Mouse (Mus musculus): Measurements from ENCODE around the gene Gas2l2.

The Gas2l2 gene

GRCm38 (mm10) chr11:83429355-83429754 lies at the start of gene Gas2l2:
Gene Gas2l2 (minus strand): TSS chr11:83429455.
- no peak for DNase-seq (ENCODE audit: low read depth, low spot score)

DNA sequence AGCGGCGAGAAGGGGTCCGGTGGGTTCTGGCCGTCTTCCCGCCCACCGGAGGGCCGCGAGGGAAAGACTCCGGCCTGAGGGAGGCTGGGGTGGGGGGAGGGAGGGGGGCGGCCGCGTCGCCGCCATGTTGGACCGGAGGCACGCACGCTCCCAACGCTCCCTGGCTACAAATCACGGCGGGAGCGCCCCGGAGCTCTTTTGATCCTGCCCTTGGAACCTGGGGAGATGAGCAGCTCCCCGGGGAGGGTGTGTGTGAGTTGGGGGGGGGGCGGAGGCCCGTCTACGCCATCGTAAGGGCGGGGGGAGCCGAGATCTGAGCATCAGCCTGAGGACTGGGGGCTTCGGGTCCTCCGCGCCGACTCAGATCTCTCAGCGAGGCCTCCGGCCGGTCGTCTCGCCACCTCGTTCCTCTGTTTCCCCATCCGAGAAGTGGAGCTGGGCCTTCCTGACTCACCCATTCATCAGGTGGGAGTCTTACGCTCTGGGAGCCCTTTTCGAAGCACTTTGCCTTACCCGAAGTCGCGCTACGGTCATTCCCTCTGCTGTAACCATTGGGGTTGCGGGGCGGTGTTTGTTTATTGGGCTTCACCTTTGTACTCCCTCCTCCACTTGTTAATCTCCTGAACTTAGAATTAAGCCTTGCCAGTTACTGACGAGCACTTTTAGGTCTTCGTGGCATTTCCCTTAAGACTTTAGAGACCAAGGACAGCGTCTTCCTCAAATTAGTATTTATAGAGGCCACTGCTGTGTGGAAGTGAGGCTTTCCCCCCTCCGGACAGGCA lies 44.2 kb upstream of the Gas2l2 start:
- peak; percentile 55 for DNase-seq (ENCODE audit: low read depth, low spot score)

DNA sequence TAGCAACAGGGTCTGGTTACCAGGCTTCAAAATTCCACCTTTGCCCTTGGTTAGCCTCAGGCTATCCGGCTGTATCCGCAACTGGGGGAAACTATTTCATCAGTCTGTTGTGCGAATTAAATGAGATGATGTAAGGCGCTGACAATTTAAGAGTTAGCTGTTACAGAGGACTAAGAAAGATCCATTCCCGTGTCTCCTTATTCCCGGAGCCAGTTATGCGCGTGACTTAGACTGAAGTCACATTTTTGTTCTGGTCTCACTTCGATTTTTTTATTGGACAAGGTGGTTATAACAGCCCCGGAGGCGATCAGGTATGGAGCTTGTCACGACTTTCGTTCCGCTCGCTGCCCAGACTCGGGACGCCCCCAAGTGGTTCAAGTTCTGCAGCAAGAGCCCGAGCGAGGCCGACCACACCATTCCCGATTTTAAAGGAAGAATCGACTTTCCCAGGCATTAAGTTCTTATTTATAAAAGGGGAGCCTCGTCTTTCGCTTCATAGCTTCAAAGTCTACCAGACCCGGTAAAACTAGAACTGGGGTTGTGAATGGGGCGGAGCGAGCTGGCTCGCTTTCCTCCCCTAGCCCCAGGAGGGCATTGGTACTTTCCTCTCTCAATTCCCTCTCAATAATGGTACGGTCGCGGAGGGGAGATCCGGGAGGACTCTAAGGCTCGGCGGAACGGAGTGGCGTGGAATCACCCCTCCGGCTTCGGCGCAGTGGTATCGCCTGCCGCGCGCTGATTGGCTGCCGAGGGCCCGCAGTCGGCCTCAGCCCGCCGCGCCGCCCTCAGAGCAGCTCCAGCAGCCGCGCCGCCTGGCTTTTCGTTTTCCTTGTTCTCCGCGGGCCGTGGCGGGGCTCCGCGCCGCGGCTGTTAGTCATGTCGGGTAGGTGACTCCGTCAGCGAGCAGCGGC lies 43.3 kb upstream of the Gas2l2 start, which contains the start of gene Taf15:
TSS of gene Taf15 (plus strand) at position 763 of the 911 bp plus-strand sequence.
- DNase-seq (ENCODE audit: low read depth, low spot score): peak; percentile 100

- no peak for DNase-seq (ENCODE audit: low read depth, low spot score)
Measured at GRCm38 (mm10) chr11:83471766-83472165, 42.5 kb upstream of the Gas2l2 start.

DNA sequence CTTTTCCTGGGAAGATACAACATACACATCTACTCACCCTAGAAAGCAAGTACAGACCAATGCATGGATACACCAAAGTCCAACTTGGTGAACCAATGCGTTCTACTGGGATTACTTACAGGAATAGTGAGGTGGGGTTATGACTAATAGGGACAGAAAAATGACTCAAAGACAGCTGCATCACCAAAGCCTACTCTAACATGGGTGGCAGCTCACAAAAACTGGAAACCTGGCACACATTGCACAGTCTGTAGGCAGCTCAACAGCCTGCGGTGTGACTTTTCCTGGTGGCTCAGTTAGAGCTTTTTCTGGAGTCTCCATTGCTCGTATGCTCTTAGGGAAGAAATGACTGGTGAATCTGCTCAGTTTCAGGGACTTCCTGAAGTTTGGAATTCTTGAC lies 39.5 kb upstream of the Gas2l2 start:
- DNase-seq (ENCODE audit: low read depth, low spot score): no peak

DNA sequence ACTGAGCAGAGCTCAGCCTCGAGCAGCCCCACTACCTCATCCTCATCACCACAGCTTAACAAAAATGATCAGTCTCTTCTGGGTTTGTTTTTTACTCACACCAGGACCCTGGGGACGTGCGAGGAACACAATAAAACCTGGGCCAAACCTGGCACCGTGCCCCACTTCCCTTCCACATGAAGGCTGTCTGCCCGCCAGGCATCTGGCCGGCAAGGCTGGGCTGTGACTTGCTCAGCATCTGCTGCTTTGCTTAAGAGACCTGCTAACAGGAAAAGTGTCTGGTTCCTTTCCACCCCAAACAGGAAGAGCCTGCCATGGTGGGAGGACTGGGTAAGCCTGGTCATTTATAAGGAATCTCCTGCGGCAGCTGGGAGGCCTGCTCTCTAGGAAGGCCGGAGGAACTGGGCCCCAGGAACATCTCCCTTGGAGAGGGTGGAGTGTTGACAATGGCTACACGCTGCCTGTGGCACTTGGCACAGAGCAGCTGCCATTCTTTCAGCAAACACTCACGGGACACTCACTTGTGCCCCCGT lies 37.9 kb upstream of the Gas2l2 start:
- no peak for DNase-seq (ENCODE audit: low read depth, low spot score)

DNA sequence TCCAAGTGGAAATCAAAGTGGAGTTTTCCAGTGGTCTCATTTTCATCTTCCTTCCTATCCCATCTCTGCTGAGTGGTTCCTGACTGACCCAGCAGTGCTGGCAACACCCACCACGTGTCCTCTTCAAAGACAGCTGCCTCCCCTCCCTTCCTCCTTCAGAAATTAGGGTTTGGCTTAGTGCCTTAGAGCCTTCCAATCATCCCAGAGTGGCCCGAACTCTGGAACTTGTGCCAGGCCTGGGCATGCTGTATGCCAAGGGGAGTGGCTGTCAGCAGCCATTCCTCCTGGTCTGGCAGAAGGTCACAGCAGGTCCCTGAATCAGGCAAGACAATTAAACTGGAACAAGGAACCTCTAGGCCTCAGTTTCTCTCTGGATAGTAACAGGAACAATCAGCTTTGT lies 36.7 kb upstream of the Gas2l2 start:
- no peak for DNase-seq (ENCODE audit: low read depth, low spot score)

DNA sequence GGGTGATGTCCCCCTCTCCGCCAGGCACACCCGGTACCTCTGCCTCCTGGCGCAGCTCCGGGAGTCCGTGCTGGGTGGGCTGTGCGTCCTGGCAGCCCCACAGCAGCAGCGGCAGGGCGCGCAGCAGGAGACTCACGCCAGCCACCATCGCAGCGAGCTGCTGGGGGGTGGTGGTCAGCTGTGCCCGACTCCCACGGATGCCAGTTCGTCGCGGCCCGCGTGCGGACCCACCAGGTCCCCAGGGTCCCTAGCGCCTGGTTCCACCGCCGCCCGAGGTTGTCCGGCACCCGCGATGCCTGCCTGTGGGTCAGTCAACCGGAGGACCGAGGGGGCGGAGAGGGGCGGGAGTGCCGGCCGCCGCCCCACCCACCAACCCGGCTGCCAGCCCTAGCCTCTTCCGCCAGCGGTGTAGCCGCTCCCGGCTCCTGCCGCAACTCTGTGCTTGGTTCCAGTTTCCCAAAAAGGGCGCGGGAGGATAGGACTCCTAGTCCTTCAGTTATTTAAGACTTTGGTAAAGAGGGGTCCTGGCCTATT lies 33.5 kb upstream of the Gas2l2 start, which contains the start of gene Mmp28:
TSS of gene Mmp28 (minus strand) at position 361 of the 534 bp plus-strand sequence.
- DNase-seq (ENCODE audit: low read depth, low spot score): peak; percentile 23

DNA sequence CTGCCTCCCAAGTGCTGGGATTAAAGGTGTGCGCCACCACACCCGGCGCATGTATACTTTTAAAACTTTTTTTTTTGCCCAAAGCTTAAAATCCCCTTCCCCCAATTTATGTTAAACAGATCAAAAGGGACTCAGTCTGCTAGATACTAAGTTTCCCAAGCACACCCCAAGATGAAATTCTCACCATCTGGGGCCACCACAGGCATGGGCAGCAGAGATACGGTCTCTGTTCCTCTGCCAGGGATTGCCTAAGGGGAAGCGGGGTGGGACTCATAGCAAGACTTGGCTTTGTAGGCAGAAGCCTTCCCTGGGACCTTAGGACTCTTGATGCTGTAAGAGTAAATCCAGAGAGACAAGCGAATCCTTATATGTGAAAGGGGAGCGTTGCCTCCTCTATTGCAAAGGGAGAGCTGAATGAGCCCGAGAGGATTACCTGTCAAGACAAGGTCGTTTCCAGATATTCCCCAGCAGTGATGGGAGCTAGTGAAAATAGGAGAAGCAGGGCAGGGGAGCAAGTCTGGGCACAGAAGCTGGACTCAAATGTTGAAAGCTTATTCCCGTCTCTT lies 32.3 kb upstream of the Gas2l2 start:
- no peak for DNase-seq (ENCODE audit: low read depth, low spot score)

GRCm38 (mm10) chr11:83457912-83458601 lies 28.8 kb upstream of the Gas2l2 start:
- no peak for DNase-seq (ENCODE audit: low read depth, low spot score)

DNA sequence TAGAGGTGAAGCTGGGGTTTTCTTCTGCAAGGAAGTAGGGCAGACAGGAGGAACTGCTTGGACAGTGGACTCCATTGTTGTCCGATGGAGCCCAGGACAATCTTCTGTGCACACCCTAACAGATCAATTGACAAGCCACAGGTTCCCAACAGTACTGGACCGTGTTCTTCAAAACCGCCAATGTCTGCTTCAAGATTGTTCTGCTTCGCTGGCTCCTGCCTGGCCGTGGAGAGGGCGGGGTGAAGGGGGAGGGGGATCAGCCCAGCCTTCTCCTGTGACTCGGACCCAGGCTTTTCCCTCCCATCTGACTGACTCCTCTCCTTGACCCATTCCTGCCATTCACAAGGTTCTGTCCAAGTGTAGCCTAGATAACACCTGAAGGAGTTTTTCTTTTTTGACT lies 28.0 kb upstream of the Gas2l2 start:
- DNase-seq (ENCODE audit: low read depth, low spot score): no peak

DNA sequence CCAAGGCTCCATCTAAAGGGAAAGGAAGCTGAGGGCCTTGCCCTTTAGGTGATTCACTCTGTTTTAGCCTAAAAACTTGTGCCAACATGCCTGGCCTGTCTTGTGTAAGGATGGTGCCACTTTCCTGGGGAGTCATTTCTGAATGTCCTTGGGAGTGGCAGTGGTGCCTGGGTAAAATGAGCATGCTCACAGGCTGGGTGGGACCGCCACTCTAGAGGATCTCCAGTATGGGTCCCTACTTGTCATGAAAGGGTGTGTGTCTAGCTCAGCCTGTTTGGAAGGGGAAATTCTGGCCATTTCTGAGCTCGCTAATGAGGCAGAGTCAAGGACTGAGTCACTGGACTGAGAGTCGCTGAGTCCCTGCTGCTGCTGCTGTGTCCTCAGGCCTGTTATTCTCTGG lies 26.4 kb upstream of the Gas2l2 start:
- no peak for DNase-seq (ENCODE audit: low read depth, low spot score)

GRCm38 (mm10) chr11:83454548-83454947 lies 25.3 kb upstream of the Gas2l2 start:
- DNase-seq (ENCODE audit: low read depth, low spot score): no peak

- no peak for DNase-seq (ENCODE audit: low read depth, low spot score)
Measured at GRCm38 (mm10) chr11:83451281-83451680, 22.0 kb upstream of the Gas2l2 start.

DNA sequence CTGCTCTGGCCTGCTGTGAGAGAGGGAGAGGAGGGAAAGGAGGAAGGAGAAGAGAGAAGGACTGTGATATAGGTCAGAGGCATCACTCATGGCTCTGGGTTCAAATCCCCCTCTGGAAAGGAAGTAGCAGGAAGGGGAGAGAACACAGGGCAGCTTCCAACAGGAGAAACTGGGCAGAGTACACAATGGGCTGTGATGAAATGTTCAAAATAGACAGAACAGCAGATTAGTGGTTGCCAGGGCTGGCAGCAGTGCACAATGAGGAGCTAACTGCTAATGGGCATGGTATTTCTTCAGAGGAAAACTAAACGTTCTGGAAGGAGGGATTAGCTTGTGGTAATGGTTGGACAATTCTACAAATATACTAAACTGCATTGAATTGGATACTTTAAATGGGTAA lies 21.3 kb upstream of the Gas2l2 start:
- DNase-seq (ENCODE audit: low read depth, low spot score): no peak

DNA sequence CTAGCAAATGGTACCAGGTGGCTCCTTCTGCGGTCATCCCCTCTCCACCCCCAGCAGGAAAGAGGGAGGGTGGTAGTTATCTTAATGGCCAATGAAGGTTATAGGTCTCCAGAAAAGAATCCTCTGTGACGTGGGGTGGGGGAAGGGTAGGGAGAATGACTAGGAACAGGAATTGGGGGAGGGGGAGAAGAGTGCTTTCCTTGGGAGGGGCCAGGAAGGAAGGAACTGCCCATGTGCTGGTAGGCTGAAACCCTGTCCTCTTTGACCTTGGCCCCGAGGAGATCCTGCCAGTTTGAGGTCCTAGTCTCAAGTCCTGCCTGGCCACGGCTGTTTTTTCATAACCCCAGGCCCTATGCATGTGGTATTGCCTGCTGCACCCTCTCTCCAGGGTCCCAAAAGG lies 20.0 kb upstream of the Gas2l2 start:
- peak; percentile 90 for DNase-seq (ENCODE audit: low read depth, low spot score)

- DNase-seq (ENCODE audit: low read depth, low spot score): no peak
Measured at GRCm38 (mm10) chr11:83448927-83449236, 19.6 kb upstream of the Gas2l2 start.

DNA sequence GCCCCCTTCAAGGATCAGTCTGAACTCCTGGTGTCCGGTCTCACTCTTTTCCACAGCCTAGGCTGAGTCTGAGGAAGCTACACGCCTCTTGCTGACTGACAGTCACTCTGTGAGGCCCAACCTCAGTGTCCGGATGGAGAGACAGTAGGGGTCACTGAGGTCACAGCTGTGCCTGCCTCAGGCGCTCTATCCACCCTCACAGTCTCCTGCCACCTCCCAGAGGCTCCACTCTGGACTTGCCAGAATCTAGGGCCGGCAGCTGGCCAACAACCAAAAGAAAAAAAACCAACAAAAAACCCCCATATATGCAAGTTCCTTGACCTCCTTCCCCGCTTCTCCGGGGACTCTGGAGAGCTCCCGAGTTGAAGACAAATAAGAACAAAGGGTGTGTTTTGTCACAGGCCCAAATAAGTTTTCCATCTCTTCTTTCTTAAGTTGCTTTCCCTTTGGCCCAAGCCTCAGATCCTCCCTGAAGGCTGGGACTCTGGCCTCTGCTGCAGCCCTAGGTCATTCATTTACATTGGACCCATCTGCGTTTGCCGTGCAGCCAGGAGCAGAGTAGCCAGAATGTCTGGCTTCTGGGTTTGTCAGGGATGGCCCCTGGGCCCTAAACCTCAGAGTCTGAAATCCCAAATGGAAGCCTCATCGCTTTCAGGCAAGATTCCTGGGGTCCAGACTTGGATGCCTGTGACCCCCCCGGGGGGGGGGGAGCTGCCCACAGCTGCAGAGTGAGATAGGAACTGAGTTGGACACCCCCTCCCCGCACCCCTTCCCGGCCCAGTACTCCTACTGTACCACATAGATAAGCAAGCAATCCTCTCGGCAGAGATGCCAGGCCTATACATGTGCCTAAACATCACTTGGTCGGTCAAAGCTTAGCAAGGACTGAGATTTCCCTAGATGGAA lies 19.0 kb upstream of the Gas2l2 start:
- peak; percentile 41 for DNase-seq (ENCODE audit: low read depth, low spot score)

DNA sequence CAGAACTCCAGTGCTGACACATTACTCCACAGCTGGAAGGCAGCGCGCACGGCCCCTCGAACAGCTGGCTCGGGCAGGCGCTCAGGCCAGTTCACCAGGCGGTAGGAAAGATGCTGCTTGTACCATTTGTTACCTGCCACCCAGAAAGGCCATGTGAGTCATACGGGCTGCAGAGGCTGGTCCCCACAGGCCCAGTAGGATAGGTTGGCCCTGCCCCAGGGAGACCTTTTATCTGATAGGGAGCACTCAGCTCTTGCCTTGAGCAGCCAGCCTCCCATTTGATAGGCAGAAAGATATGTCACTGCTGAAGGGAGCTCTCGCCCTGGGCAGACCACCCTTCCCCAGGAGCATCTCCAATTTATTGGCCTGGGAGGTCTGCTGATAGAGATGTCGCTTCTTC lies 18.4 kb upstream of the Gas2l2 start:
- DNase-seq (ENCODE audit: low read depth, low spot score): no peak

DNA sequence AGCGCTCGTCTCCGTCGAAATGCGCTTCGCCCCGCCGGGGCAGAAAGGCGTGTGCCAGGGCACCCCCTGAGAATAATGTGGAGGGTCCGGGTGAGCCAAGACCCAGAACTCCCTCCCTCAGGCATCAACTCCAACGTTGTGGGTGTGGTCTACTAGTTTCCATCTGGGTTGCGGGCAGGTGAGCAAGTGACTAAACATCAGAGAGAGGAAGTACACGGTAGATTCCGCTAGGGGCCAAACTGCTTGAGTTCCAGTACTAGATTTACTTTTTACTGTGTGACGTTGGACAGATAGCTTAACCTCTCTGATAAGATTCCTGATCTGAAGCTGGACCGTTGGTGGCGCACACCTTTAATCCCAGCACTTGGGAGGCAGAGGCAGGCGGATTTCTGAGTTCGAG lies 15.7 kb upstream of the Gas2l2 start:
- DNase-seq (ENCODE audit: low read depth, low spot score): peak; percentile 93

All from R1 (cell line).